Mouse (Mus musculus) liver, embryonic 11.5 days (tissue): ENCODE data around the gene Ism2. TPM values are rescaled to one million over a fixed set of nuclear protein-coding genes. Genes with fewer than 3 reads are reported as not detected.
A peak's percentile ranks its signal among the peaks of the same experiment; 100 is the strongest.

Source experiments
- ATAC-seq: fragments of 200-750 bp; cut with Nextera tagmentation; replicated peaks from 2 replicates; pipeline ENCODE4 v1.8.0; 2017; ENCODE audit warnings: moderate number of reproducible peaks, mild to moderate bottlenecking, moderate TSS enrichment, moderate library complexity; ENCODE audit not compliant: low FRiP score
- DNase-seq: peaks from one replicate; pipeline ENCODE4 v3.0.0-alpha.2; 2017; ENCODE audit warnings: low spot score
- H3K27ac ChIP-seq: fragments of 300-500 bp; sonication (generic); 2 replicates; pipeline ENCODE4 v1.5.1; 2014; ENCODE audit warnings: mild to moderate bottlenecking, low read depth, low read length, control low read depth
- H3K27me3 ChIP-seq: fragments of 300-500 bp; sonication (generic); replicated peaks from 2 replicates; pipeline ENCODE4 v1.6.1; 2014; ENCODE audit warnings: low read length, mixed read lengths; ENCODE audit not compliant: control insufficient read depth, insufficient read depth
- H3K36me3 ChIP-seq: fragments of 300-500 bp; sonication (generic); 2 replicates; pipeline ENCODE4 v1.6.1; 2014; ENCODE audit warnings: mild to moderate bottlenecking, low read length, moderate library complexity, mixed read lengths; ENCODE audit not compliant: control insufficient read depth, insufficient read depth
- H3K4me1 ChIP-seq: fragments of 300-500 bp; sonication (generic); replicated peaks from 2 replicates; pipeline ENCODE4 v1.6.1; 2014; ENCODE audit warnings: low read length, mixed read lengths; ENCODE audit not compliant: control insufficient read depth, insufficient read depth
- H3K4me2 ChIP-seq: fragments of 300-500 bp; sonication (generic); 2 replicates; pipeline ENCODE4 v1.6.1; 2014; ENCODE audit warnings: mild to moderate bottlenecking, control low read depth, moderate library complexity
- H3K4me3 ChIP-seq: fragments of 300-500 bp; sonication (generic); 2 replicates; pipeline ENCODE4 v1.5.1; 2014; ENCODE audit warnings: low read depth, low read length, control low read depth
- H3K9ac ChIP-seq: fragments of 300-500 bp; sonication (generic); 2 replicates; pipeline ENCODE4 v1.6.1; 2014; ENCODE audit warnings: low read depth, low read length, control low read depth
- H3K9me3 ChIP-seq: fragments of 300-500 bp; sonication (generic); 2 replicates; pipeline ENCODE4 v1.6.1; 2016; ENCODE audit warnings: low read length, inconsistent platforms, mixed read lengths; ENCODE audit not compliant: control insufficient read depth
- WGBS: fragments of 180-500 bp; shearing (Covaris S2); extraction: QIAGEN DNeasy Blood & Tissue Kit; methylation state at CpG from one replicate; pipeline ENCODE4 v1.1.7; 2014; 5-methylcytosine and 5-hydroxymethylcytosine counted together
- polyA plus RNA-seq: library from polyadenylated mRNA; unstranded; fragments of >200 nt; fragmentation: Nextera tagmentation; extraction: Ambion mirVana; gene quantifications from 2 replicates; pipeline ENCODE4 v1.2.1, GENCODE M21; 2014

Gene Ism2
- polyA plus RNA-seq = 0.23 and 0.38 TPM in 2 replicates

DNA sequence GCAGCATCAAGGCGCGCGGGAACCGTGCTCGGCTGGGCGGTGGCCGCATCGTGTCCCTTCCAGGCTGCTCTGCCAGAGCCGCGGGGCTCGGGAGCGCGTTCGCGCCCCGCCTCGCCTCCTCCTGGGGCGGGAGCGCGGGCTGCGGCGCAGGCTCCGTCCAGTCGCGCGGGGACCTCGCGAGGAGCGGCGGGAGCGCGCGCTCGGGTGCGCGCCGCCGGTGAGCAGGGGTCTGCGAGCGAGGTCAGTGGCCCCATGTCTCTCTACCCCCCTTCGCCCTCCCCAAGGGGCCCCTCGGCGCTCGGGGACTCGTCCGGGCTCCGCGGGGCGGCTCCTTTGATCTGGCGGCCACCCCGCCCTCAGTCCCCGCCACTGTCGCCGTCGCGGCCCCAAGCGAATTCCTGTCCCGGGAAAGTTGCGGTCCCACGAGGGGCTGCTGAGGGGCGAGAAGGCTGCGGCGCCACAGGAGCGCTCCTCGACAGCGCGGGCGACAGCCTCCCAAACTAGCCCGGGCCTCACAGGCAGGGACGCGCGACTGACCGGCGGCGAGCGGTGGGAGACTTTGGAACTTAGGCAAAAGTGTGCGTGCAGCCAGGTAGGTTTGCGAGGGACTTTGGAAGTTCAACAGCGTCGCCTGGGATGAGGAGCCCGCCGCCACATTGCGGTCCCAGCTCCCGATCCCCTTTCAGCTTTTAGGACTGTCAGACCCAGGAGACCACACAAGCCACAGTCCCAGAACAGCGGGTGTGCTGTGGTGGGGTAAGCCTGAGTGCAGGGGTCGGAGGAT, at the start of gene Ism2:
TSS of gene Ism2 (minus strand) at position 49 of the 784 bp plus-strand sequence.
- H3K9me3 ChIP-seq = no peaks in the 10 kb centered on the region
- WGBS = under 1% methylated on average over 86 of the region's 86 CpGs
- H3K4me1 ChIP-seq = 0 out of 2 replicates have a peak, but pooled peaks cover 2% of the 10 kb centered on the region
- peak within 1 kb of the TSS; percentile 68 for H3K4me3 ChIP-seq
- peak within 1 kb of the TSS; percentile 60 for H3K9ac ChIP-seq
- H3K4me2 ChIP-seq = peak within 1 kb of the TSS; percentile 98
- H3K27me3 ChIP-seq = peaks cover 25% of the 10 kb centered on the region
- no peak within 1 kb of the TSS for H3K27ac ChIP-seq
- DNase-seq (peak; percentile 61), ATAC-seq (peak; percentile 76)
- H3K36me3 ChIP-seq = no peaks in the 10 kb centered on the region

DNA sequence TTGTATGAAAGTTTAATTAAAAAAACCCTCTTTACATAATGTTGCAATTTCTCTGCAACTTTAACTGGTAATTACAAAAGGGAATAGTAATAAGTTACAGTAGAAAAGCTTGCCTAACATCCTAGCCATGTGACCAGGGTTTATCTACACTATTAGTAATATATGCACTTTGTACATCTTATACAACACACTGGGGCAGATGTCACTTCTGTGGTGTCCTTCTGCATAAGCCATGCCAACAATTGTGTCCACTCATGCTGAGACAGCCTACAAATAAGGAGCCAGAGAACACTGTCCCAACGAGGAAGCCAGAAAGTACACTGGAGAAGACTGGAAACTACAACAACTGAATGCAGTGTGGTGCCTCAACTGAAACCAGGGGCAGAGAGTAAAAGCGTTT, 48.5 kb upstream of the Ism2 start:
- Histone ChIP-seq H3K9ac (no peak overlapping the region), H3K36me3 (peaks cover 7% of the 10 kb centered on the region), H3K27ac (no peak overlapping the region), H3K27me3 (no peaks in the 10 kb centered on the region), H3K4me2 (no peak overlapping the region), H3K4me3 (no peak overlapping the region), H3K4me1 (no peaks in the 10 kb centered on the region), H3K9me3 (no peaks in the 10 kb centered on the region)
- ATAC-seq (no peak), DNase-seq (no peak)
- 77% methylated on average over 2 of the region's 2 CpGs for WGBS

DNA sequence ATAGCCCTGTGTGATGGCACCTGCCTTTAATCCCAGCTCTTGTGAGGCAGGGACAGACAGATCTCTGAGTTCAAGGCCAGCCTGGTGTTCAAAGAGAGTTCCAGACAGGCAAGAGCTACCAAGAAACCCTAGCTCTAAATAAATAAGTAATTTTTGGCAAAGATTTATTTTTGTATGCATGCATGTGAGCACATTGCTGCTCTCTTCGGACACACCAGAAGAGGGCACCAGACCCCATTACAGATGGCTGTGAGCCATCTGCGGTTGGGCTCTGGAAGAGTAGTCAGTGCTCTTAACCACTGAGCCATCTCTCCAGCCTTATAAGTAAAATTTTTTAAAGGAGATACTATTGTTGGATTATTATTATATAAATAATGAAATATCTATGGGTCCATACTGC, 48.0 kb upstream of the Ism2 start:
- Histone ChIP-seq H3K36me3 (peaks cover 7% of the 10 kb centered on the region), H3K4me2 (no peak overlapping the region), H3K4me1 (no peaks in the 10 kb centered on the region), H3K9me3 (no peaks in the 10 kb centered on the region), H3K27me3 (no peaks in the 10 kb centered on the region), H3K4me3 (no peak overlapping the region), H3K27ac (no peak overlapping the region), H3K9ac (no peak overlapping the region)
- ATAC-seq = no peak
- no peak for DNase-seq
- 95% methylated on average over 2 of the region's 2 CpGs for WGBS

DNA sequence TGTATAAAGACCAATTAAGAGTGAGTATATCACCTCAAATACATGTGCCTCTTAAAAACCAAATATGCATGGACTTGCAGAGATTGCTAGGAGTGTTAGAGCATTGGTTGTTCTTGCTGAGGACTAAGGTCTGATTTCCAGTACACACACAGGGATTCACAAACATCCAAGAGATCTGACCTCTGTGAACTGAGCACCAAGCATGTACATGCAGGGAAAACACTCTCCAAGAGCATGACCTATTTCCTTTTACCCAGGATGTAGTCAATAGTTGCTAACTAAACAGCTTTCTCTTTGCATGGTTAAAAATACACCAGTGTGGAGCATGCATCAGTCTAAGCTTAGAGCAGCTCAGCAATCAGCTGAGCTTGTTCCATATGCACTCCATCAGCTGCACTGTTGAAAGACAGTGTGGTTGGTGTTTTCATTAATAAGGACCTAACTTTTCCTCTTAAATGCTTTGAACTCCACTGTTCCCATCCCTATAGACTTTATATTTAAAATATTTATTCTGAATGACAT, 43.6 kb upstream of the Ism2 start:
- Histone ChIP-seq H3K27ac (no peak overlapping the region), H3K27me3 (no peaks in the 10 kb centered on the region), H3K36me3 (peaks cover 7% of the 10 kb centered on the region), H3K9ac (no peak overlapping the region), H3K9me3 (no peaks in the 10 kb centered on the region), H3K4me1 (no peaks in the 10 kb centered on the region), H3K4me2 (no peak overlapping the region), H3K4me3 (no peak overlapping the region)
- ATAC-seq (no peak), DNase-seq (no peak)

DNA sequence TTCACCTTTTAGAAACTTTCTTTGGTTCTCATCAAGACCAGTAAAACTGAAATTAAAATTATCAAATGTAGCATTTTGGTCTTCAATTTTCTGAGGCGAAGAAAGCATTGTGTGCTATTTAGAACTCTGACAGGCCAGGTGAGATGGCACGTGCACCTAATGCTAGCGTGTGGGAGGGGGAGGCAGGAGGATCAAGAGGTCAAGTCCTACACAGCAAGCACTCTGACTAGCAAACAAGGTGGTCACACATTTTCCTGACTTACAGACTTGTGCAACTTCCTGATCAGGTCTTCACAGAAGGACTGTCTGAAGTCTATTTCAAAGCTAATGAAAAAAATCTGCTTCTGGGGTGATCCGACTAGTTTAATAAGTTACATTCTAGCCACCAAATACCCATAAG, 38.6 kb upstream of the Ism2 start:
- DNase-seq = no peak
- H3K4me3 ChIP-seq = no peak overlapping the region
- H3K4me2 ChIP-seq = no peak overlapping the region
- WGBS = 78% methylated on average over 4 of the region's 4 CpGs
- no peak overlapping the region for H3K27ac ChIP-seq
- no peaks in the 10 kb centered on the region for H3K27me3 ChIP-seq
- no peaks in the 10 kb centered on the region for H3K36me3 ChIP-seq
- no peaks in the 10 kb centered on the region for H3K4me1 ChIP-seq
- no peak overlapping the region for H3K9ac ChIP-seq
- no peak for ATAC-seq
- H3K9me3 ChIP-seq = no peaks in the 10 kb centered on the region

DNA sequence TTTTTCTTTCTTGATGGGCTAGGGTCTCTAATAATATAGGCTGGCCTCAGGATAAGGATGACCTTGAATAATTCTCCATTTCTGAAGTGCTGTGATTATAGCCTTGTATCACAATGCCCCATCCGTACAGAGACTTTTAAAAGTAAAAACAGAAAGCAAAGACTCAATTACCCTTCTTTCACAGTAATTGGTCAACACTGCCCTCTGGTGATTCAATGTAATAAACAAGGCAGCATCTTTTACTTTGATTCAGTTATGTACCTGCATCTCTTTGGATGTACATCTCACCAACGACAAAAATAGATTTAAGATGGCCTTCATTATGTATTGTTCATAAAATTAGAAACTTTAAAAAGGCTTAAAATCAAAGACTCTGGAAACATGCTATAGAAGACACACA, 35.4 kb upstream of the Ism2 start:
- DNase-seq = no peak
- no peaks in the 10 kb centered on the region for H3K9me3 ChIP-seq
- H3K27me3 ChIP-seq = no peaks in the 10 kb centered on the region
- H3K9ac ChIP-seq = no peak overlapping the region
- no peaks in the 10 kb centered on the region for H3K36me3 ChIP-seq
- H3K27ac ChIP-seq = no peak overlapping the region
- H3K4me2 ChIP-seq = no peak overlapping the region
- no peak overlapping the region for H3K4me3 ChIP-seq
- no peak for ATAC-seq
- 40% methylated on average over 2 of the region's 2 CpGs for WGBS
- H3K4me1 ChIP-seq = peaks cover 7% of the 10 kb centered on the region

DNA sequence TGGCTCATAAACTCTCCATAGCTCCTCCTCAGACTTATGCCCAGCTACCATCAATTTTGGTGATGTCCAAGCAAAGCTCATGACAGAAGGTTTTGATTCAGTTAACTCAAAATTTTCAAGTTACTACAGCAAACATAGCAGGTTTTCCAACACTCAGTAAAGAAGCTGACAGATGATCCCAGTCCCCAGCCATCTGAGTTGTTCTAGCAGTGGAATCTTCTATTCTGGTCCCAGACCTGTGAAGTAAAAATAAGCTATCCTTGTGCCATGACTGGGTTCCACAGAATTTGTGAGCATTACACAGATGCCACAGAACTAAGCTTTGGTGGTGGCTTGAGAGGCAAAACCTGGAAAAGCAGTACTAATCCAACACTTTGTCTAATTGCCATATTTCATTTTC, 34.3 kb upstream of the Ism2 start:
- peaks cover 12% of the 10 kb centered on the region for H3K4me1 ChIP-seq

DNA sequence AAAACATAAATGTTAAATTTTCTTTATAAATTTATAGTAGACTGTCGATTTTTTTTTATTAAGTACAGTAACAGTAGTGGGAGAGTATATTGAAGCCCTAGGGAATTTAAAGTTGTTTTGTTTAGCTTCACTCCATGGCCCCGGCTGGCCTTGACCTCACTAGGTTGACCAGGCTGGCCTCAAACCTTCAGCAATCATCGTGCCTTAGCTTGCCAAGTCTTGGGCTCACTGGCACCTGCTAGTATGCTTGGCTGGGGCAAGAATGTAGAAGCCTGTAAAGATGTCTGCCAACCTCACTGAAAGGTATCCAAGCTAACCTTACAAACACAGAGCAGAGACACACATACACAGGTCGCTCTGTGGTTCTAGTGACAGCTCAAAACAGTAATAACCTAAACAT, 33.0 kb upstream of the Ism2 start:
- Histone ChIP-seq H3K27ac (no peak overlapping the region), H3K36me3 (no peaks in the 10 kb centered on the region), H3K4me2 (no peak overlapping the region), H3K4me1 (peaks cover 17% of the 10 kb centered on the region), H3K27me3 (no peaks in the 10 kb centered on the region), H3K9ac (no peak overlapping the region), H3K4me3 (no peak overlapping the region), H3K9me3 (no peaks in the 10 kb centered on the region)
- ATAC-seq = no peak
- DNase-seq = no peak
- 77% methylated on average over 4 of the region's 4 CpGs for WGBS

More for the DNA sequence above, 34.3 kb upstream of the Ism2 start:
- no peak for ATAC-seq
- no peaks in the 10 kb centered on the region for H3K9me3 ChIP-seq
- H3K4me2 ChIP-seq = no peak overlapping the region
- no peak overlapping the region for H3K27ac ChIP-seq
- no peak for DNase-seq
- no peaks in the 10 kb centered on the region for H3K27me3 ChIP-seq
- no peaks in the 10 kb centered on the region for H3K36me3 ChIP-seq
- no peak overlapping the region for H3K9ac ChIP-seq
- H3K4me3 ChIP-seq = no peak overlapping the region

DNA sequence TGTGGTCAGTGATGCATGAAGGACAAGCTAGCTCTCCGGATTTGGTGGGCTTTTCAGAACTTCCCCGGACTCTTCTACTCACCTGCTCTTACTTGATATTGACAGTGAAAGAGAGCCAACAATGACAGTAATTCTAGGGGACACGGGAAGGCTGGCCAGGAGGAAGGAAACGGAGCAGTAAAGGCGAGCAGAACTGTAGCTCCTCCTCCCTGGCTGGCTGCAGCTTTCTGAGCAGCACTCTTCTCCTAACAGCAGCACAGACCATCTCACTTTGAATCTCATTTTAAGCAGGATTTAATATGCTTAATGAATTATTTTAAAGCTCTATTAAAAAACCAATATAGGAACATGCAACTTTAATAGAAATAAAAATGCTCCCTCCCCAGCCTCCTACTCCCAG, 32.4 kb upstream of the Ism2 start:
- H3K9me3 ChIP-seq = no peaks in the 10 kb centered on the region
- DNase-seq (no peak), ATAC-seq (no peak)
- no peaks in the 10 kb centered on the region for H3K27me3 ChIP-seq
- no peak overlapping the region for H3K4me2 ChIP-seq
- no peaks in the 10 kb centered on the region for H3K36me3 ChIP-seq
- H3K27ac ChIP-seq = no peak overlapping the region
- no peak overlapping the region for H3K9ac ChIP-seq
- WGBS = 39% methylated on average over 5 of the region's 5 CpGs
- no peak overlapping the region for H3K4me3 ChIP-seq
- H3K4me1 ChIP-seq = peaks cover 17% of the 10 kb centered on the region
